Mouse (Mus musculus): ENCODE data around the gene Nup93.

GRCm38 (mm10) chr8:94272612-94273011 lies 58.2 kb downstream of the Nup93 start:
- no peak for TF ChIP-seq CTCF (IDR thresholded peaks at IDR 0.05; ENCODE audit: extremely low read depth, insufficient read length, insufficient replicate concordance, low read depth, low read length)
- TF ChIP-seq POLR2A (IDR thresholded peaks at IDR 0.05; ENCODE audit: low read depth, low read length) = no peak

All from small intestine, adult 2 months (tissue).